Comparison of ENCODE assay signal across 23 mouse cellular contexts in the genomic region with DNA sequence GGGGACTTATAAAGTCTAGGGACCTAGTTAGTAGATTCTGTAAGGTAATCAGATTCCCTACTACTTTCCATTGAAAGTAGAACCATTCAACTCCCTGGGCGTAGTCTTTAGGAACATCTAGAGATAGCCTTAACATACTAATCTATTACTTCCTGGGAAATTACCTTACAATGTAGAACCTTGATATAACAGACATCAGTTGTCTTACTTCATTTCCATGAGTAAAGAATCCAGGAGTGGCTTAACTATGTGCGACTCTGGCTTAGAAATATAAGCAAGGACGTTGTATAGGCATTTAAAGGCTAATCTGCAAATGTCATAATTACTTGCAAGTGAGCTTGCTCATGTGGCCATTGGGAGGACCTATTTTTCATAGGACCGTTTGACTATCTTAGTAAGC. TPM values are rescaled to one million over a fixed set of nuclear protein-coding genes. Genes with fewer than 3 reads are reported as not detected.
"Had no signal": no experiment of that assay in that cellular context is flagged by ENCODE, and none has a peak within 500 bp of the region (broad histone marks: within the 10 kb centered on the region; RNA-seq: fewer than 3 reads in every experiment).

No protein-coding gene starts in this region.

- ATAC-seq: liver, postnatal 0 days; lung, postnatal 0 days; midbrain, embryonic 13.5 days; midbrain, embryonic 15.5 days had no signal

- DNase-seq: liver, postnatal 0 days; lung, adult 2 months; lung, postnatal 14 days; lung, postnatal 36 days; retina, postnatal 1 day; right cerebral cortex, adult 18-20 months; right cerebral cortex, postnatal 25 days; right cerebral cortex, postnatal 4 days; spleen, adult 18-20 months; thymus, adult 18-20 months; thymus, postnatal 25 days; thymus, postnatal 4 days had no signal

- H3K27me3 ChIP-seq: liver, embryonic 15.5 days; lung, embryonic 15.5 days; midbrain, embryonic 15.5 days; neural tube, embryonic 13.5 days; neural tube, embryonic 15.5 days had no signal

- H3K9me3 ChIP-seq: liver, embryonic 15.5 days; lung, embryonic 15.5 days; midbrain, embryonic 13.5 days; midbrain, embryonic 15.5 days; neural tube, embryonic 13.5 days; neural tube, embryonic 15.5 days had no signal

- H3K36me3 ChIP-seq: liver, embryonic 15.5 days; lung, embryonic 15.5 days; midbrain, embryonic 13.5 days; midbrain, embryonic 15.5 days; neural tube, embryonic 13.5 days; neural tube, embryonic 15.5 days had no signal

- H3K4me2 ChIP-seq: liver, embryonic 15.5 days; lung, embryonic 15.5 days; midbrain, embryonic 13.5 days; midbrain, embryonic 15.5 days; neural tube, embryonic 13.5 days; neural tube, embryonic 15.5 days had no signal

- H3K4me3 ChIP-seq: liver, embryonic 15.5 days; lung, embryonic 15.5 days; midbrain, embryonic 10.5 days; midbrain, embryonic 13.5 days; midbrain, embryonic 15.5 days; myocyte; neural tube, embryonic 13.5 days; neural tube, embryonic 15.5 days had no signal

- H3K27ac ChIP-seq: liver, embryonic 15.5 days; lung, embryonic 15.5 days; midbrain, embryonic 10.5 days; midbrain, embryonic 13.5 days; midbrain, embryonic 15.5 days; neural tube, embryonic 13.5 days; neural tube, embryonic 15.5 days had no signal

- H3K9ac ChIP-seq: liver, embryonic 15.5 days; liver, postnatal 0 days; lung, embryonic 15.5 days; midbrain, embryonic 13.5 days; midbrain, embryonic 15.5 days; neural tube, embryonic 13.5 days; neural tube, embryonic 15.5 days had no signal

RNA-seq across cellular contexts. Expression of a gene that starts 49.0 kb away (rescaled TPM):
- total RNA-seq: megakaryocyte, adult 5-6 weeks; megakaryocyte-erythroid progenitor cell, adult 5-6 weeks had no signal
